ENCODE assay signal across 8 mouse cellular contexts in the genomic region with DNA sequence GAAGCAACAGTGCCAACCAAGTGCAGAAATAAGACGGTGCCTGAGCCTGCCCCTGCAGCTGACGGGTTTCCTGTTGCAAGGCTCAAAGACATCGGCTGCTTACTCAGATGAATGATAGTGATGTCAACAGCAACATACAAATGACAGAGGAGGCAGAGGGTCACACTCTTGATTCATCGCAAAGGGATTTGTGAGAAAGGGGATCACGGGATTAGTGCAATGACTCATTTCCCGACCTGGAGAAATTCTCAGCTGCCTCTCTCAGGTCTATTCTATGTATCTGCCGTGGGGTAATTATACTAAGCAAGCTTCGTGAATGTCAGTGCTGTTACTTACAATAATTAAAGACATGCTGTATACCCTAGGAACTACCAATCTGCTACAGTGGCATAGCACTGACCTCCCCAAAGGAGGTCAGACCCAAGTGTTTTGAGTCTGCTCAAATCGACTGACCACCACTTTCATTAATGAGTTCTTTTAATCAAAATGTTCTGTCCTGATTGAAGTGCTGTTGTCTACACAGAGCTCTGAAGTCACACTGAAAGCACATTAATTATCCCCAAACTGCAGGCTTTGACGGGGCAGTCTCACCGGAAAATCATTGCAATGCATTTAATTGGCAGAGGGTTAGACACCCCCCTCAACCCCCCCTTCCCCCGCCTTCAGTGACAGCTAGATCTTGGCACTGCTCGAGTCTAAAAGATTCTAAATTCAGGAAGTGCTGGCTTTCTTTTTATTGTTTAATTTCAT.
DNase-seq lines count a peak whose midpoint lies in the region; ATAC-seq lines count a peak whose summit lies in the region.

No protein-coding gene starts in this region.

- H3K36me3 ChIP-seq in forebrain, embryonic 11.5 days (ENCODE audit: control insufficient read depth, insufficient read depth, low read length) = no peaks in the 10 kb centered on the region
- H3K36me3 ChIP-seq in forebrain, embryonic 10.5 days (replicated peaks) = no peaks in the 10 kb centered on the region
- no peaks in the 10 kb centered on the region for H3K36me3 ChIP-seq in embryonic facial prominence, embryonic 12.5 days
- H3K36me3 ChIP-seq in lung, embryonic 16.5 days (ENCODE audit: control insufficient read depth, insufficient read depth, low read length) = no peaks in the 10 kb centered on the region
- H3K36me3 ChIP-seq in intestine, embryonic 15.5 days = no peaks in the 10 kb centered on the region

- no peaks in the 10 kb centered on the region for H3K4me1 ChIP-seq in forebrain, embryonic 11.5 days (replicated peaks; ENCODE audit: control insufficient read depth, insufficient read depth, low read length)
- peaks cover 17% of the 10 kb centered on the region for H3K4me1 ChIP-seq in forebrain, embryonic 10.5 days
- H3K4me1 ChIP-seq in embryonic facial prominence, embryonic 12.5 days = 0 out of 2 replicates have a peak, but pooled peaks cover 6% of the 10 kb centered on the region
- H3K4me1 ChIP-seq in lung, embryonic 16.5 days (replicated peaks; ENCODE audit: control insufficient read depth, insufficient read depth, low read length) = no peaks in the 10 kb centered on the region
- H3K4me1 ChIP-seq in intestine, embryonic 15.5 days (replicated peaks) = no peaks in the 10 kb centered on the region

- peak overlapping the region; percentile 0; the same call in 1 of the 2 replicates for H3K4me2 ChIP-seq in forebrain, embryonic 11.5 days (ENCODE audit: low read depth, low read length, severe bottlenecking)
- H3K4me2 ChIP-seq in embryonic facial prominence, embryonic 12.5 days (replicated peaks) = no peak overlapping the region
- no peak overlapping the region for H3K4me2 ChIP-seq in lung, embryonic 16.5 days (ENCODE audit: low read depth, low read length)
- H3K4me2 ChIP-seq in intestine, embryonic 15.5 days (replicated peaks) = no peak overlapping the region

- peak; percentile 89 for ATAC-seq in forebrain, embryonic 11.5 days (replicated peaks; ENCODE audit: low FRiP score)
- peak; percentile 35; the same call in 1 of the 2 replicates for ATAC-seq in embryonic facial prominence, embryonic 12.5 days (ENCODE audit: insufficient number of reproducible peaks, insufficient read depth, low FRiP score, low TSS enrichment)
- ATAC-seq in lung, embryonic 16.5 days (ENCODE audit: low read depth) = peak; percentile 62; the same call in 1 of the 2 replicates
- ATAC-seq in monocyte, adult 5-6 weeks (replicated peaks; ENCODE audit: insufficient number of reproducible peaks, low FRiP score, low TSS enrichment, poor library complexity, severe bottlenecking) = no peak
- ATAC-seq in intestine, embryonic 15.5 days = no peak

- H3K9ac ChIP-seq in forebrain, embryonic 11.5 days (ENCODE audit: low read length) = no peak overlapping the region
- H3K9ac ChIP-seq in embryonic facial prominence, embryonic 12.5 days = no peak overlapping the region
- H3K9ac ChIP-seq in lung, embryonic 16.5 days (ENCODE audit: low read length) = no peak overlapping the region
- no peak overlapping the region for H3K9ac ChIP-seq in intestine, embryonic 15.5 days

- H3K27me3 ChIP-seq in forebrain, embryonic 11.5 days (ENCODE audit: control insufficient read depth, insufficient read depth, low read length) = no peaks in the 10 kb centered on the region; the same call in 1 of the 2 replicates
- H3K27me3 ChIP-seq in forebrain, embryonic 10.5 days (ENCODE audit: poor library complexity, severe bottlenecking) = peaks cover 26% of the 10 kb centered on the region
- H3K27me3 ChIP-seq in embryonic facial prominence, embryonic 12.5 days = no peaks in the 10 kb centered on the region
- H3K27me3 ChIP-seq in lung, embryonic 16.5 days (ENCODE audit: control insufficient read depth, insufficient read depth, low read depth, low read length) = no peaks in the 10 kb centered on the region
- H3K27me3 ChIP-seq in intestine, embryonic 15.5 days (replicated peaks) = no peaks in the 10 kb centered on the region

- 16% methylated on average over 13 of the region's 13 CpGs for WGBS in forebrain, embryonic 11.5 days
- WGBS in forebrain, embryonic 10.5 days = 26% methylated on average over 13 of the region's 13 CpGs
- WGBS in embryonic facial prominence, embryonic 12.5 days = 27% methylated on average over 13 of the region's 13 CpGs
- WGBS in lung, embryonic 16.5 days = 29% methylated on average over 13 of the region's 13 CpGs
- 38% methylated on average over 13 of the region's 13 CpGs for WGBS in intestine, embryonic 15.5 days

- H3K9me3 ChIP-seq in forebrain, embryonic 11.5 days (ENCODE audit: control insufficient read depth, low read length) = no peaks in the 10 kb centered on the region
- H3K9me3 ChIP-seq in forebrain, embryonic 10.5 days = no peaks in the 10 kb centered on the region
- no peaks in the 10 kb centered on the region for H3K9me3 ChIP-seq in embryonic facial prominence, embryonic 12.5 days
- no peaks in the 10 kb centered on the region for H3K9me3 ChIP-seq in lung, embryonic 16.5 days (ENCODE audit: control insufficient read depth, low read length)
- no peaks in the 10 kb centered on the region for H3K9me3 ChIP-seq in intestine, embryonic 15.5 days

- H3K4me3 ChIP-seq in forebrain, embryonic 11.5 days (ENCODE audit: low read depth, low read length) = no peak overlapping the region
- H3K4me3 ChIP-seq in forebrain, embryonic 10.5 days = no peak overlapping the region; the same call in 1 of the 2 replicates
- no peak overlapping the region for H3K4me3 ChIP-seq in embryonic facial prominence, embryonic 12.5 days
- no peak overlapping the region for H3K4me3 ChIP-seq in lung, embryonic 16.5 days (ENCODE audit: low read length)
- H3K4me3 ChIP-seq in intestine, embryonic 15.5 days (replicated peaks) = no peak overlapping the region

- H3K27ac ChIP-seq in forebrain, embryonic 11.5 days (ENCODE audit: low read depth, low read length) = no peak overlapping the region
- no peak overlapping the region for H3K27ac ChIP-seq in forebrain, embryonic 10.5 days
- no peak overlapping the region for H3K27ac ChIP-seq in embryonic facial prominence, embryonic 12.5 days
- H3K27ac ChIP-seq in lung, embryonic 16.5 days (ENCODE audit: low read length) = peak overlapping the region; percentile 62
- H3K27ac ChIP-seq in intestine, embryonic 15.5 days = no peak overlapping the region

- DNase-seq in forebrain, embryonic 11.5 days (ENCODE audit: low spot score) = peak; percentile 69
- no peak for DNase-seq in forebrain, embryonic 10.5 days (ENCODE audit: extremely low spot score, low spot score)
- DNase-seq in 3T3-L1 (ENCODE audit: low read depth, low spot score) = peak; percentile 95
- DNase-seq in gastrocnemius, postnatal 10 days = no peak

Comparison
In these comparisons a context has a peak if more than half of its experiments do, and no peak if none do; other contexts are left out.
1. DNase-seq: peak in forebrain, embryonic 11.5 days (single experiment) and 3T3-L1 (single experiment); none in forebrain, embryonic 10.5 days (single experiment) and gastrocnemius, postnatal 10 days (single experiment).
2. ATAC-seq: peak in forebrain, embryonic 11.5 days (single experiment), embryonic facial prominence, embryonic 12.5 days (single experiment) and lung, embryonic 16.5 days (single experiment); none in monocyte, adult 5-6 weeks (single experiment) and intestine, embryonic 15.5 days (single experiment).